Mouse (Mus musculus) neural tube, embryonic 15.5 days (tissue): ENCODE results near the gene Ywhag. TPM values are rescaled to one million over a fixed set of nuclear protein-coding genes. Genes with fewer than 3 reads are reported as not detected.

Source experiments
- ATAC-seq: fragments of 200-750 bp; cut with Nextera tagmentation; 2 replicates; pipeline ENCODE4 v1.8.0; 2017; ENCODE audit warnings: mild to moderate bottlenecking, moderate TSS enrichment, moderate library complexity; ENCODE audit not compliant: low FRiP score
- H3K27ac ChIP-seq: fragments of 300-500 bp; sonication (generic); replicated peaks from 2 replicates; pipeline ENCODE4 v1.5.1; 2015; ENCODE audit warnings: mild to moderate bottlenecking, inconsistent platforms
- H3K27me3 ChIP-seq: fragments of 300-500 bp; sonication (generic); replicated peaks from 2 replicates; pipeline ENCODE4 v1.6.1; 2015; ENCODE audit warnings: inconsistent platforms
- H3K36me3 ChIP-seq: fragments of 300-500 bp; sonication (generic); 2 replicates; pipeline ENCODE4 v1.6.1; 2015; ENCODE audit warnings: inconsistent platforms
- H3K4me1 ChIP-seq: fragments of 300-500 bp; sonication (generic); 2 replicates; pipeline ENCODE4 v1.6.1; 2015; ENCODE audit warnings: inconsistent platforms
- H3K4me2 ChIP-seq: fragments of 300-500 bp; sonication (generic); 2 replicates; pipeline ENCODE4 v1.6.1; 2015; ENCODE audit warnings: inconsistent platforms, mild to moderate bottlenecking, moderate library complexity
- H3K4me3 ChIP-seq: fragments of 300-500 bp; sonication (generic); replicated peaks from 2 replicates; pipeline ENCODE4 v1.5.1; 2015; ENCODE audit warnings: mild to moderate bottlenecking, inconsistent platforms
- H3K9ac ChIP-seq: fragments of 300-500 bp; sonication (generic); replicated peaks from 2 replicates; pipeline ENCODE4 v1.6.1; 2015; ENCODE audit warnings: mild to moderate bottlenecking, inconsistent platforms
- H3K9me3 ChIP-seq: fragments of 300-500 bp; sonication (generic); replicated peaks from 2 replicates; pipeline ENCODE4 v1.6.1; 2016; ENCODE audit warnings: inconsistent platforms
- WGBS: fragments of 180-500 bp; shearing (Covaris S2); methylation state at CpG from one replicate; pipeline ENCODE4 v1.1.7; 2015; ENCODE audit warnings: mixed read lengths; 5-methylcytosine and 5-hydroxymethylcytosine counted together
- polyA plus RNA-seq: library from polyadenylated mRNA; unstranded; fragments of >200 nt; fragmentation: Nextera tagmentation; extraction: Ambion mirVana; gene quantifications from 2 replicates; pipeline ENCODE4 v1.2.1, GENCODE M21; 2015

Ywhag gene
- polyA plus RNA-seq, 1 experiment from 2014 or later, result 868 TPM

- no peaks in the 10 kb centered on the region for H3K27me3 ChIP-seq
- ATAC-seq, result no peak
- peaks cover 47% of the 10 kb centered on the region for H3K36me3 ChIP-seq
- H3K4me3 ChIP-seq, result no peak overlapping the region
- WGBS, result 88% methylated on average over 7 of the region's 7 CpGs
- no peak overlapping the region for H3K9ac ChIP-seq
- peaks cover 51% of the 10 kb centered on the region for H3K4me1 ChIP-seq
- no peak overlapping the region for H3K27ac ChIP-seq
- no peaks in the 10 kb centered on the region for H3K9me3 ChIP-seq
- H3K4me2 ChIP-seq, result no peak overlapping the region
Observed at GRCm38 (mm10) chr5:135923901-135924300, 10.5 kb downstream of the Ywhag start.

- H3K27me3 ChIP-seq, result no peaks in the 10 kb centered on the region
- no peak for ATAC-seq
- H3K4me1 ChIP-seq, result peaks cover 28% of the 10 kb centered on the region; the same call in 1 of the 2 replicates
- H3K4me2 ChIP-seq, result no peak overlapping the region
- H3K9ac ChIP-seq, result no peak overlapping the region
- no peak overlapping the region for H3K4me3 ChIP-seq
- no peak overlapping the region for H3K27ac ChIP-seq
- 98% methylated on average over 3 of the region's 3 CpGs for WGBS
- H3K36me3 ChIP-seq, result peaks cover 50% of the 10 kb centered on the region
- H3K9me3 ChIP-seq, result no peaks in the 10 kb centered on the region
Observed at GRCm38 (mm10) chr5:135919902-135920301, 14.5 kb downstream of the Ywhag start.

- Histone ChIP-seq H3K27ac (no peak overlapping the region), H3K4me1 (peaks cover 26% of the 10 kb centered on the region; the same call in 1 of the 2 replicates), H3K4me3 (no peak overlapping the region), H3K4me2 (no peak overlapping the region), H3K9me3 (no peaks in the 10 kb centered on the region), H3K36me3 (peaks cover 46% of the 10 kb centered on the region), H3K27me3 (no peaks in the 10 kb centered on the region), H3K9ac (no peak overlapping the region)
- ATAC-seq, result no peak
- WGBS, result 98% methylated on average over 5 of the region's 5 CpGs
Observed at GRCm38 (mm10) chr5:135918593-135918992, 15.8 kb downstream of the Ywhag start.

GRCm38 (mm10) chr5:135918059-135918437 lies 16.4 kb downstream of the Ywhag start:
- H3K9me3 ChIP-seq, result no peaks in the 10 kb centered on the region
- no peaks in the 10 kb centered on the region for H3K27me3 ChIP-seq
- no peak overlapping the region for H3K9ac ChIP-seq
- no peak overlapping the region for H3K4me2 ChIP-seq
- ATAC-seq, result no peak
- no peak overlapping the region for H3K27ac ChIP-seq
- 93% methylated on average over 5 of the region's 5 CpGs for WGBS
- H3K4me3 ChIP-seq, result no peak overlapping the region
- peaks cover 45% of the 10 kb centered on the region for H3K36me3 ChIP-seq
- H3K4me1 ChIP-seq, result peaks cover 27% of the 10 kb centered on the region

- peaks cover 30% of the 10 kb centered on the region for H3K4me1 ChIP-seq
- ATAC-seq, result no peak
- H3K9ac ChIP-seq, result no peak overlapping the region
- H3K27me3 ChIP-seq, result no peaks in the 10 kb centered on the region
- H3K4me3 ChIP-seq, result no peak overlapping the region
- H3K9me3 ChIP-seq, result no peaks in the 10 kb centered on the region
- H3K4me2 ChIP-seq, result no peak overlapping the region
- WGBS, result 94% methylated on average over 8 of the region's 8 CpGs
- H3K36me3 ChIP-seq, result peaks cover 45% of the 10 kb centered on the region
- H3K27ac ChIP-seq, result no peak overlapping the region
Observed at GRCm38 (mm10) chr5:135917327-135918058, 16.9 kb downstream of the Ywhag start.

- WGBS, result 97% methylated on average over 3 of the region's 3 CpGs
- H3K9me3 ChIP-seq, result no peaks in the 10 kb centered on the region
- no peak overlapping the region for H3K4me2 ChIP-seq
- ATAC-seq, result no peak
- H3K36me3 ChIP-seq, result peaks cover 41% of the 10 kb centered on the region
- H3K9ac ChIP-seq, result no peak overlapping the region
- H3K27me3 ChIP-seq, result no peaks in the 10 kb centered on the region
- no peak overlapping the region for H3K4me3 ChIP-seq
- no peak overlapping the region for H3K27ac ChIP-seq
- H3K4me1 ChIP-seq, result peaks cover 27% of the 10 kb centered on the region
Observed at GRCm38 (mm10) chr5:135916601-135917000, 17.8 kb downstream of the Ywhag start.

GRCm38 (mm10) chr5:135916051-135916565 lies 18.3 kb downstream of the Ywhag start:
- Histone ChIP-seq H3K27ac (no peak overlapping the region), H3K4me3 (no peak overlapping the region), H3K9me3 (no peaks in the 10 kb centered on the region), H3K9ac (no peak overlapping the region), H3K4me2 (no peak overlapping the region), H3K36me3 (peaks cover 42% of the 10 kb centered on the region), H3K27me3 (no peaks in the 10 kb centered on the region), H3K4me1 (peaks cover 27% of the 10 kb centered on the region)
- 87% methylated on average over 6 of the region's 6 CpGs for WGBS
- no peak for ATAC-seq

GRCm38 (mm10) chr5:135914156-135914555 lies 20.3 kb downstream of the Ywhag start:
- H3K4me3 ChIP-seq, result no peak overlapping the region
- peaks cover 21% of the 10 kb centered on the region for H3K4me1 ChIP-seq
- H3K27ac ChIP-seq, result no peak overlapping the region
- 85% methylated on average over 6 of the region's 6 CpGs for WGBS
- no peak for ATAC-seq
- H3K36me3 ChIP-seq, result peaks cover 49% of the 10 kb centered on the region
- no peak overlapping the region for H3K9ac ChIP-seq
- H3K27me3 ChIP-seq, result no peaks in the 10 kb centered on the region
- no peaks in the 10 kb centered on the region for H3K9me3 ChIP-seq
- H3K4me2 ChIP-seq, result no peak overlapping the region

- H3K4me2 ChIP-seq, result no peak overlapping the region
- H3K4me1 ChIP-seq, result peaks cover 24% of the 10 kb centered on the region
- peaks cover 44% of the 10 kb centered on the region for H3K36me3 ChIP-seq
- no peak overlapping the region for H3K4me3 ChIP-seq
- H3K27me3 ChIP-seq, result no peaks in the 10 kb centered on the region
- H3K9me3 ChIP-seq, result no peaks in the 10 kb centered on the region
- no peak for ATAC-seq
- 83% methylated on average over 5 of the region's 5 CpGs for WGBS
- H3K27ac ChIP-seq, result no peak overlapping the region
- no peak overlapping the region for H3K9ac ChIP-seq
Observed at GRCm38 (mm10) chr5:135913201-135913600, 21.2 kb downstream of the Ywhag start.

- no peak overlapping the region for H3K9ac ChIP-seq
- H3K4me2 ChIP-seq, result no peak overlapping the region
- H3K9me3 ChIP-seq, result no peaks in the 10 kb centered on the region
- 91% methylated on average over 11 of the region's 11 CpGs for WGBS
- peaks cover 52% of the 10 kb centered on the region for H3K36me3 ChIP-seq
- no peak for ATAC-seq
- no peaks in the 10 kb centered on the region for H3K27me3 ChIP-seq
- peaks cover 19% of the 10 kb centered on the region for H3K4me1 ChIP-seq
- no peak overlapping the region for H3K4me3 ChIP-seq
- H3K27ac ChIP-seq, result no peak overlapping the region
Observed at GRCm38 (mm10) chr5:135911633-135912220, 22.7 kb downstream of the Ywhag start.

- H3K4me1 ChIP-seq, result peaks cover 17% of the 10 kb centered on the region
- no peak overlapping the region for H3K4me3 ChIP-seq
- 89% methylated on average over 25 of the region's 25 CpGs for WGBS
- no peak overlapping the region for H3K9ac ChIP-seq
- no peak for ATAC-seq
- H3K4me2 ChIP-seq, result no peak overlapping the region
- peaks cover 53% of the 10 kb centered on the region for H3K36me3 ChIP-seq
- H3K27me3 ChIP-seq, result no peaks in the 10 kb centered on the region
- H3K27ac ChIP-seq, result no peak overlapping the region
- H3K9me3 ChIP-seq, result no peaks in the 10 kb centered on the region
Observed at GRCm38 (mm10) chr5:135910813-135911212, 23.6 kb downstream of the Ywhag start.

- H3K27ac ChIP-seq, result no peak overlapping the region
- peaks cover 53% of the 10 kb centered on the region for H3K36me3 ChIP-seq
- ATAC-seq, result no peak
Observed at GRCm38 (mm10) chr5:135909646-135910045, 24.8 kb downstream of the Ywhag start.

More at GRCm38 (mm10) chr5:135909646-135910045, 24.8 kb downstream of the Ywhag start:
- Histone ChIP-seq H3K27me3 (no peaks in the 10 kb centered on the region), H3K4me3 (no peak overlapping the region), H3K4me2 (no peak overlapping the region), H3K9ac (no peak overlapping the region), H3K4me1 (peaks cover 24% of the 10 kb centered on the region), H3K9me3 (no peaks in the 10 kb centered on the region)
- WGBS, result 94% methylated on average over 10 of the region's 10 CpGs
